8 mouse cellular contexts compared by ENCODE assay signal in the genomic region with DNA sequence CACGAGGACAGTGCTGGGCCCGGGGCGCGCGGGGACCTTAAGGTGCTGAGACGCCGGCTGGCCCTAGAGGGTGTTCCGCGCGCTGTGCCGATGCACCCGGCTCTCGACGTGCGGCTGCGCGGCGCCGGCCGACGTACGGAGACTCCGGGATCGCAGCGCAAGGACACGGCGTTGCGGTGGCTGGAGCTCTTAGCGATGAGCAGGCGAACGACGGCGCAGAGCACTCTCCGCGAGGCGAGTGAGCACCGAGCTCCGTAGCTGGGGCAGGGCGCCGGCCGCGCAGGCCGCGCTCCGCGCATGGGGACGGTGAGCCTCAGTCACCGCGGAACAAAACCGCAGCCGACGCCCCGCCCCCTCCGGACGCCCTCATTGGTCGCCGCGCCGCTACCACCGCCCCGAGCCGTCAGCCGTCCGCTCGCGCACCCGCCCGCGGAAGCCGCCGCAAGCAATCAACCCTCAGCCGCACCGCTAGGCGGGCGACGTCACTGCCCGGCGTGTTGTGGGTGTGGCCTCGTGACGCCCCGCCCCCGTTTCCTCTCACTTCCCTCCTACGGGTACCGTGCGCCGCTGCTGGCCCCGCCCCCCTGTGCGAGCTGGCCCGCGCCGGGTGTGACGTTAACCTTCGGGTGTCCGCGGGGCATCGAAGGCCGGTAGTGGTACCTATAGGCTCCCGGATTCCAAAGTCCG. TPM values are rescaled to one million over a fixed set of nuclear protein-coding genes. Genes with fewer than 3 reads are reported as not detected.
DNase-seq lines count a peak whose midpoint lies in the region; ATAC-seq and TF ChIP-seq lines count a peak whose summit lies in the region.

A gene (minus strand): TSS at position 335 of the 687 bp plus-strand sequence.
A gene (plus strand): TSS at position 625 of the 687 bp plus-strand sequence.

- H3K9me3 ChIP-seq in G1E (replicated peaks) = no peaks in the 10 kb centered on the region
- no peaks in the 10 kb centered on the region for H3K9me3 ChIP-seq in forebrain, embryonic 15.5 days
- no peaks in the 10 kb centered on the region for H3K9me3 ChIP-seq in neural tube, embryonic 15.5 days (replicated peaks)

- WGBS in forebrain, embryonic 15.5 days = 0% methylated on average over 98 of the region's 99 CpGs
- under 1% methylated on average over 96 of the region's 99 CpGs for WGBS in lung, adult 2 months
- WGBS in neural tube, embryonic 15.5 days = under 1% methylated on average over 98 of the region's 99 CpGs

- peaks cover 47% of the 10 kb centered on the region for H3K4me1 ChIP-seq in G1E (ENCODE audit: insufficient read depth, low read depth, low read length)
- peaks cover 20% of the 10 kb centered on the region for H3K4me1 ChIP-seq in forebrain, embryonic 15.5 days
- peaks cover 8% of the 10 kb centered on the region for H3K4me1 ChIP-seq in lung, adult 2 months (ENCODE audit: control insufficient read depth, insufficient read depth, low read length)
- peaks cover 23% of the 10 kb centered on the region for H3K4me1 ChIP-seq in neural tube, embryonic 15.5 days

- H3K27me3 ChIP-seq in G1E (ENCODE audit: insufficient read depth, low read length) = no peaks in the 10 kb centered on the region
- H3K27me3 ChIP-seq in forebrain, embryonic 15.5 days = no peaks in the 10 kb centered on the region
- H3K27me3 ChIP-seq in neural tube, embryonic 15.5 days (replicated peaks) = no peaks in the 10 kb centered on the region

- peak within 1 kb of the TSS; percentile 75 for H3K9ac ChIP-seq in forebrain, embryonic 15.5 days (replicated peaks)
- H3K9ac ChIP-seq in neural tube, embryonic 15.5 days (replicated peaks) = peak within 1 kb of the TSS; percentile 67

- H3K36me3 ChIP-seq in G1E (replicated peaks) = peaks cover 32% of the 10 kb centered on the region
- H3K36me3 ChIP-seq in forebrain, embryonic 15.5 days = no peaks in the 10 kb centered on the region
- no peaks in the 10 kb centered on the region for H3K36me3 ChIP-seq in neural tube, embryonic 15.5 days

- ATAC-seq in G1E (ENCODE audit: extremely low read depth, insufficient number of reproducible peaks, low FRiP score, poor library complexity, severe bottlenecking) = peak; percentile 84
- ATAC-seq in forebrain, embryonic 15.5 days (replicated peaks) = peak; percentile 96
- ATAC-seq in neural tube, embryonic 15.5 days (ENCODE audit: low FRiP score) = peak; percentile 98

- peak within 1 kb of the TSS; percentile 78 for H3K4me2 ChIP-seq in forebrain, embryonic 15.5 days (replicated peaks)
- H3K4me2 ChIP-seq in neural tube, embryonic 15.5 days = peak within 1 kb of the TSS; percentile 92

- DNase-seq in G1E (ENCODE audit: low spot score) = peak; percentile 87
- peak; percentile 100 for DNase-seq in cerebellum, adult 11-12 months
- DNase-seq in heart, postnatal 25 days (ENCODE audit: low spot score) = peak; percentile 99
- DNase-seq in layer of hippocampus, adult 2 months (ENCODE audit: low spot score in 2 of 2) = peak; percentile 99 to 100
- peak; percentile 100 for DNase-seq in lung, adult 2 months
- DNase-seq in testis, postnatal 10 days (ENCODE audit: low spot score) = peak; percentile 100

- peak; percentile 97 for TF ChIP-seq POLR2A in lung, adult 2 months (IDR thresholded peaks at IDR 0.05; ENCODE audit: borderline replicate concordance, extremely low read depth, low read depth, low read length)

- peak within 1 kb of the TSS; percentile 93 for H3K4me3 ChIP-seq in G1E (ENCODE audit: low read depth, low read length)
- peak within 1 kb of the TSS; percentile 85 for H3K4me3 ChIP-seq in forebrain, embryonic 15.5 days
- H3K4me3 ChIP-seq in layer of hippocampus, adult 2 months = peak within 1 kb of the TSS; percentile 73
- peak within 1 kb of the TSS; percentile 79 for H3K4me3 ChIP-seq in lung, adult 2 months (replicated peaks; ENCODE audit: extremely low read depth, low read depth, low read length)
- H3K4me3 ChIP-seq in neural tube, embryonic 15.5 days (replicated peaks) = peak within 1 kb of the TSS; percentile 86

- intact Hi-C loops in heart, postnatal 25 days (cut with DNase I) = no loop called here

- no peak for TF ChIP-seq CTCF in G1E (IDR thresholded peaks at IDR 0.05; ENCODE audit: low read depth, low read length)
- TF ChIP-seq CTCF in layer of hippocampus, adult 2 months (conservative IDR thresholded peaks at IDR 0.05) = peak; percentile 55
- TF ChIP-seq CTCF in lung, adult 2 months (IDR thresholded peaks at IDR 0.05; ENCODE audit: insufficient read depth, low read length) = no peak

- H3K27ac ChIP-seq in forebrain, embryonic 15.5 days (replicated peaks) = peak within 1 kb of the TSS; percentile 92
- peak within 1 kb of the TSS; percentile 95 for H3K27ac ChIP-seq in layer of hippocampus, adult 2 months
- peak within 1 kb of the TSS; percentile 92 for H3K27ac ChIP-seq in neural tube, embryonic 15.5 days (replicated peaks)

RNA-seq across cellular contexts. Expression of the first gene that starts in this region (rescaled TPM):
- total RNA-seq in G1E (2014; fragmentation: Nextera tagmentation) (25.4 and 30.8 TPM in 2 replicates), G1E (2017) (30.4 and 30.6 TPM in 2 replicates)
- 84.5 and 102 TPM in 2 replicates for polyA plus RNA-seq in G1E (2012)
- polyA plus RNA-seq in forebrain, embryonic 15.5 days (2015; fragmentation: Nextera tagmentation; extraction: Ambion mirVana) = 44.0 and 47.8 TPM in 2 replicates
- 10 to 100 TPM; 24.6 to 25.2 TPM for total RNA-seq in heart, postnatal 25 days (2021)
- 10 to 100 TPM; 25.2 to 29.5 TPM for total RNA-seq in layer of hippocampus, adult 2 months (2021)
- 37.2 and 39.8 TPM in 2 replicates for polyA plus RNA-seq in lung, adult 2 months (2012; rRNA removed)
- polyA plus RNA-seq in neural tube, embryonic 15.5 days (2015; fragmentation: Nextera tagmentation; extraction: Ambion mirVana) = 25.5 and 31.9 TPM in 2 replicates

RNA-seq across cellular contexts. Expression of the second gene that starts in this region (rescaled TPM):
- total RNA-seq in G1E (2014; fragmentation: Nextera tagmentation) (2.8 and 2.9 TPM in 2 replicates), G1E (2017) (0.66 and 0.70 TPM in 2 replicates)
- polyA plus RNA-seq in G1E (2012) = 0.06 TPM in 1 of 2 replicates, not detected in the other
- 0.60 and 0.75 TPM in 2 replicates for polyA plus RNA-seq in forebrain, embryonic 15.5 days (2015; fragmentation: Nextera tagmentation; extraction: Ambion mirVana)
- 1 to 10 TPM; 1.1 to 1.3 TPM for total RNA-seq in heart, postnatal 25 days (2021)
- total RNA-seq in layer of hippocampus, adult 2 months (2021) = under 1 TPM; 0.90 to 0.98 TPM
- polyA plus RNA-seq in lung, adult 2 months (2012; rRNA removed) = 0.52 and 0.73 TPM in 2 replicates
- 0.59 and 0.83 TPM in 2 replicates for polyA plus RNA-seq in neural tube, embryonic 15.5 days (2015; fragmentation: Nextera tagmentation; extraction: Ambion mirVana)

Comparison
In these comparisons a context has a peak if more than half of its experiments do, and no peak if none do; other contexts are left out.
1. Peak in every context shown above with its lines: DNase-seq, ATAC-seq, H3K4me3 ChIP-seq and H3K27ac ChIP-seq.